Mouse (Mus musculus) liver, postnatal 0 days (tissue): ENCODE measurements around the gene Ubr4. TPM values are rescaled to one million over a fixed set of nuclear protein-coding genes. Genes with fewer than 3 reads are reported as not detected.
A peak's percentile ranks its signal among the peaks of the same experiment; 100 is the strongest.

Experiments used
- ATAC-seq: fragments of 200-750 bp; cut with Nextera tagmentation; 2 replicates; pipeline ENCODE4 v1.8.0; 2017; ENCODE audit warnings: mild to moderate bottlenecking, moderate library complexity
- DNase-seq: peaks from one replicate; pipeline ENCODE4 v3.0.0-alpha.2; 2016
- H3K27ac ChIP-seq: fragments of 300-500 bp; sonication (generic); 2 replicates; pipeline ENCODE4 v1.5.1; 2014; ENCODE audit warnings: antibody characterized with exemption, moderate library complexity, mild to moderate bottlenecking, low read depth
- H3K27me3 ChIP-seq: fragments of 300-500 bp; sonication (generic); 2 replicates; pipeline ENCODE4 v1.6.1; 2014; ENCODE audit warnings: low read length, control low read depth, mixed read lengths; ENCODE audit not compliant: insufficient read depth
- H3K36me3 ChIP-seq: fragments of 300-500 bp; sonication (generic); replicated peaks from 2 replicates; pipeline ENCODE4 v1.6.1; 2014; ENCODE audit warnings: mild to moderate bottlenecking, control low read depth, low read length, moderate library complexity, mixed read lengths; ENCODE audit not compliant: insufficient read depth
- H3K4me1 ChIP-seq: fragments of 300-500 bp; sonication (generic); 2 replicates; pipeline ENCODE4 v1.6.1; 2014; ENCODE audit warnings: antibody characterized with exemption, mild to moderate bottlenecking, control low read depth; ENCODE audit not compliant: insufficient read depth
- H3K4me2 ChIP-seq: fragments of 300-500 bp; sonication (generic); 2 replicates; pipeline ENCODE4 v1.6.1; 2014; ENCODE audit warnings: low read depth, mild to moderate bottlenecking, low read length, moderate library complexity, mixed read lengths
- H3K4me3 ChIP-seq: fragments of 300-500 bp; sonication (generic); 2 replicates; pipeline ENCODE4 v1.5.1; 2014; ENCODE audit warnings: low read depth, low read length
- H3K9ac ChIP-seq: fragments of 300-500 bp; sonication (generic); replicated peaks from 2 replicates; pipeline ENCODE4 v1.6.1; 2014; ENCODE audit warnings: mild to moderate bottlenecking, moderate library complexity
- H3K9me3 ChIP-seq: fragments of 300-500 bp; sonication (generic); 2 replicates; pipeline ENCODE4 v1.6.1; 2016; ENCODE audit warnings: mild to moderate bottlenecking, control low read depth, low read length, mixed read lengths
- CTCF ChIP-seq: sonication (generic); IDR thresholded peaks from 2 replicates; pipeline ENCODE4 v1.5.1; 2016; ENCODE audit warnings: antibody characterized with exemption, low read depth
- EP300 ChIP-seq: IDR thresholded peaks from 2 replicates; pipeline ENCODE4 v1.6.1; 2016; ENCODE audit warnings: antibody characterized with exemption, low read depth, mild to moderate bottlenecking
- WGBS: fragments of 180-500 bp; shearing (Covaris S2); extraction: QIAGEN DNeasy Blood & Tissue Kit; methylation state at CpG from one replicate; pipeline ENCODE4 v1.1.7; 2014; ENCODE audit not compliant: insufficient replicate concordance; 5-methylcytosine and 5-hydroxymethylcytosine counted together
- polyA plus RNA-seq: library from polyadenylated mRNA; unstranded; fragments of >200 nt; fragmentation: Nextera tagmentation; extraction: Ambion mirVana; gene quantifications from 2 replicates; pipeline ENCODE4 v1.2.1, GENCODE M21; 2015

Gene Ubr4
- 24.6 and 24.7 TPM in 2 replicates for polyA plus RNA-seq

DNA sequence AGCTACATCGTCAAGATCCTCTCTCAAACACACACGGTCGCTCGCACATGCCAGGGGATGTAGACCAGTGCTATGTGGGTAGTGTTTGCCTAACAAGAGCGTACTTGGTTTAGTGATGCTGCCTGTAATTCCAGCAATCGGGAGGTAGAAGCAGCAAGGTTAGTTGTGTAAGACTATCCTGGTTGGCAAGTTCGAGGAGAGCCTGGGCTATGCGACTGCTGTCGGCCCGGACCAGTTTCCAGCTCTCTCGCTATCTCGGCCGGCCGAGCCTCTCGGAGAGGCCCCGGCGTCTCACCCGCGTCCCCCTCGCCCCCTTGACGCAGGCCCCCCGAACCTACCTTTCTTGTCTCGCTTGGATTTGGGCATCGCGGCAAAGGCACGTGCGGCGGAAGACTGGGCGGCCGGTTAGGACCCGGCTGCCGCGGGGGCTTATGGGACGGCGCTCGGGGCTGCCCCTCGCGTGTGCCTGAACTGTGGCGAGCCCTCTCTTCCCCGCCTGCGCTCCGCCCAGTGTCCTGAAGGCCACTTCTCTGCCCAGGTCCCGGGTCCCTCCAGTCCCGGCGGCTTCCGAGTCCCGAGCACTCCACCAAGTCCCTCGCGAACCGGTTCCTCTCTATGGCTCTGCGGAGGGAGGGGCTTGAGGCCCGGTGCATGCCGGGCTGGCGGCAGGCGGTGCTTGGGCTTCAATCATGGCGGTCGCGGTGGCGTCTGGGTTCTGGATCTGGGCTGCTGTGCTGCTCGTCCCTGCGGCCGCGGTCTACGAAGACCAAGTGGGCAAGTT, at the start of gene Ubr4, which contains the start of the genes Mrto4 and Emc1:
Gene Ubr4, plus strand, starts transcription at position 679 of the 781 bp plus-strand sequence.
Gene Mrto4, minus strand, starts transcription at position 646 of the 781 bp plus-strand sequence.
Gene Emc1, plus strand, starts transcription at position 657 of the 781 bp plus-strand sequence.
- H3K4me1 ChIP-seq = peaks cover 17% of the 10 kb centered on the region
- ATAC-seq = peak; percentile 95
- WGBS = under 1% methylated on average over 59 of the region's 64 CpGs
- peak within 1 kb of the TSS; percentile 90 for H3K4me2 ChIP-seq
- no peaks in the 10 kb centered on the region for H3K9me3 ChIP-seq
- peak within 1 kb of the TSS; percentile 66 for H3K4me3 ChIP-seq
- peak within 1 kb of the TSS; percentile 90 for H3K27ac ChIP-seq
- peak; percentile 89 for DNase-seq
- H3K9ac ChIP-seq = peak within 1 kb of the TSS; percentile 72
- peaks cover 21% of the 10 kb centered on the region for H3K36me3 ChIP-seq
- H3K27me3 ChIP-seq = no peaks in the 10 kb centered on the region
- peak; percentile 54; the same call in 1 of the 2 replicates for TF ChIP-seq EP300
- no peak for TF ChIP-seq CTCF

DNA sequence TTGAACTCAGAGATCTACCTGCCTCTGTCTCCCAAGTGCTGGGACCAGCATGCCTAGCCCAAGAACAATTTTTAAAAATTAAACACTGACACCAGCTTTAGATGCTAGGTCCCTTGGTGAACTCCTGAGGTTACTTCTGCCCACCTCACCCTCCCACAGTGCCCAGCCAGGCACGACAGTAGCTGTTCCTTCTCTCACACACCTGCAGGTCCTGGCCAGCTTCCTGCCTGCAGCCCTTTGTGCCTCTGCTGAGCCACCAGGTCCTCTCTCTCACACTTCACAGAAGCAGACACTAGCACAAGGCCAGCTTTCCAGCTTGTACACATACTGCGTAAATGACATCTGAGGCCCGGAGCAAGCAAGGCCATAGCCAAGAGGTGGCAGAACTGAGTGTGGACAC, 46.9 kb upstream of the Ubr4 start:
- Histone ChIP-seq H3K4me2 (no peak overlapping the region), H3K4me3 (no peak overlapping the region), H3K9ac (no peak overlapping the region), H3K36me3 (peaks cover 12% of the 10 kb centered on the region), H3K9me3 (no peaks in the 10 kb centered on the region), H3K27me3 (no peaks in the 10 kb centered on the region), H3K27ac (no peak overlapping the region), H3K4me1 (peaks cover 15% of the 10 kb centered on the region)
- WGBS = 84% methylated on average over 3 of the region's 3 CpGs
- ATAC-seq (no peak), DNase-seq (no peak)
- no peak for TF ChIP-seq CTCF
- TF ChIP-seq EP300 = no peak

DNA sequence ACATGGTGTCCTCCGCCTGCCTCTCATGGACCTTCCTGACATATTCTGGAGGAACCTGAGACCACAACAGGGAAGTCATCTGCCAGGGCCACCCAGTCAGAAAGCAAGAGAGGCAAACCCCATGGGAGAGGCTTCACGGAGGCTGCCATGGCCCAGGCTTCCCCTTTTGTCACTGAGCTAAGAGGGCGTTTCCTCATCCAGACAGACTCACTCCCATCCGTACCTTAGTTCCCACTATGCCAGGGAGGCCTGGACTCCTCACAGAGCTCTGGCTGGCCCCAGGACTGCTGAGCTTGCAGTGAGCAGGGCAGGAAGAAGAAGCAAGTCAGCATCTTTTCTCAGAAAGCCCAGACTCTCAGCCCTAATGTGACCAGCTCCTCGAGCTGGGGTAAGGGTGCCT, 44.5 kb upstream of the Ubr4 start:
- DNase-seq (no peak), ATAC-seq (no peak)
- no peaks in the 10 kb centered on the region for H3K27me3 ChIP-seq
- H3K9ac ChIP-seq = no peak overlapping the region
- H3K9me3 ChIP-seq = no peaks in the 10 kb centered on the region
- TF ChIP-seq EP300 (no peak), CTCF (no peak)
- peaks cover 28% of the 10 kb centered on the region for H3K4me1 ChIP-seq
- no peak overlapping the region for H3K27ac ChIP-seq
- WGBS = 41% methylated on average over 5 of the region's 5 CpGs
- H3K4me3 ChIP-seq = no peak overlapping the region
- no peak overlapping the region for H3K4me2 ChIP-seq
- peaks cover 10% of the 10 kb centered on the region; the same call in 1 of the 2 replicates for H3K36me3 ChIP-seq

DNA sequence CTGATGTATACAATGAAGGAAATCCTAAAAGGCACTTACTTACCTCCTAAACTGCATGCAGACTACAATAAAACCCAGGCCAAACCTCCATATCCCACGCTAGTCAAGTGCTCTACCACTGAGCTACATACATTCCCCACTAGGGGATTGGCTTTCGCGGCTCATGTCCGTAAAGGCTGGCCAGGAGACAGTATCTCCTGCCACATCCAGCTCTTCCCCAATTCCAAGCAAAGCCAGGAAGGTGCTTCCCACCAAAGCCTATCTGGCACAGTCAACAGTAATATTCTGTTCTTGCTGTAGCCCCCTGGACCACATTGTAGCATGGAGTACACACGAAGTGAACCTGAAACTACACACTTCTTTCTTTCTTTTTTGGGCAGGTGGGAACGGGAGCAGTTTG, 42.8 kb upstream of the Ubr4 start:
- Histone ChIP-seq H3K27ac (peak overlapping the region; percentile 78; the same call in 1 of the 2 replicates), H3K4me2 (peak overlapping the region; percentile 100)
- WGBS = 43% methylated on average over 6 of the region's 6 CpGs

DNA sequence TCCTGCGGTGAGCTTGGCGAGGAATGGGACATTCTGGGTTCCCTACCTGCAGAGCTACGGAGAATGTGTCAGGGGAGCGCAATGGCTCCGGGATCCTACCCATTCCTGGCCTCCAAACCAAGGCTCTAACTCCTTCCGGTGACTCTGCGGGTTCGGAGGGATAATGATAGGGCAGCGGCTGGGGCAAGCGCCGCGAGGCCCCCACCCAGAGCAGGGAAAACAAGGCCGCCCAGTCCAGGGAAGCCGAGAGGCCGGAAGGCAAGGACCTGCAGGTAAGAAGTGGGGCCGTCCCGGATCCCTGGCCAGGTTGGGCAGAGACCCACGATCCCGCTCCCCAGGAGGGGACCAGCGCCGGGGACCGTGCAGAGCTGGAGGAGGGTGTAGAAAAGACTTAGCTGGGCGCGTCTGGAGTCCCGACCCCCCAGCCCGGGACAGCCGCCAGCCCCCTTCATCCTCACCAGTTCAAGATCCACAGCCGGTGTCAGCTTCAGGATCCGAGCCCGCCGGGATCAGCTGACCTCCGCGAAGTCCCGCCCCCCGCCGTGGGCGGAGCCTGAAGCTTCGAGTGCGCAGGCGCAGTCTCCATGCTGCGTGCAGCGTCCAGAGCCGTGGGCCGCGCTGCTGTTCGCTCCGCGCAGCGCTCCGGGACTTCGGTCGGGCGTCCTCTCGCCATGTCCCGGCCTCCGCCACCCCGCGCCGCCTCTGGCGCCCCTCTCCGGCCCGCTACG, 42.1 kb upstream of the Ubr4 start, which contains the start of the genes Pqlc2 and Akr7a5:
Gene Pqlc2, minus strand, starts transcription at position 538 of the 728 bp plus-strand sequence.
Gene Akr7a5, plus strand, starts transcription at position 574 of the 728 bp plus-strand sequence.
- Histone ChIP-seq H3K27me3 (no peaks in the 10 kb centered on the region), H3K27ac (peak within 1 kb of the TSS; percentile 78), H3K4me2 (peak within 1 kb of the TSS; percentile 100), H3K4me1 (peaks cover 28% of the 10 kb centered on the region), H3K9ac (peak within 1 kb of the TSS; percentile 91), H3K4me3 (peak within 1 kb of the TSS; percentile 95), H3K36me3 (peaks cover 14% of the 10 kb centered on the region), H3K9me3 (no peaks in the 10 kb centered on the region)
- TF ChIP-seq CTCF (no peak; the same call in 1 of the 2 replicates), EP300 (no peak)
- ATAC-seq (peak; percentile 86), DNase-seq (peak; percentile 99)
- under 1% methylated on average over 56 of the region's 63 CpGs for WGBS

More for the DNA sequence above, 42.8 kb upstream of the Ubr4 start:
- DNase-seq = no peak
- H3K4me3 ChIP-seq = peak overlapping the region; percentile 95
- H3K4me1 ChIP-seq = peaks cover 28% of the 10 kb centered on the region
- H3K36me3 ChIP-seq = peaks cover 13% of the 10 kb centered on the region; the same call in 1 of the 2 replicates
- TF ChIP-seq EP300 = no peak
- TF ChIP-seq CTCF = peak; percentile 21
- no peaks in the 10 kb centered on the region for H3K27me3 ChIP-seq
- no peaks in the 10 kb centered on the region for H3K9me3 ChIP-seq
- H3K9ac ChIP-seq = peak overlapping the region; percentile 91
- ATAC-seq = no peak
